Mouse (Mus musculus) kidney, postnatal 14 days (tissue): ENCODE results near the gene Wfdc6a.

ENCODE experiments used
- DNase-seq: peaks from one replicate; pipeline ENCODE4 v3.0.0; 2022; ENCODE audit warnings: mixed read lengths

The Wfdc6a gene

DNA sequence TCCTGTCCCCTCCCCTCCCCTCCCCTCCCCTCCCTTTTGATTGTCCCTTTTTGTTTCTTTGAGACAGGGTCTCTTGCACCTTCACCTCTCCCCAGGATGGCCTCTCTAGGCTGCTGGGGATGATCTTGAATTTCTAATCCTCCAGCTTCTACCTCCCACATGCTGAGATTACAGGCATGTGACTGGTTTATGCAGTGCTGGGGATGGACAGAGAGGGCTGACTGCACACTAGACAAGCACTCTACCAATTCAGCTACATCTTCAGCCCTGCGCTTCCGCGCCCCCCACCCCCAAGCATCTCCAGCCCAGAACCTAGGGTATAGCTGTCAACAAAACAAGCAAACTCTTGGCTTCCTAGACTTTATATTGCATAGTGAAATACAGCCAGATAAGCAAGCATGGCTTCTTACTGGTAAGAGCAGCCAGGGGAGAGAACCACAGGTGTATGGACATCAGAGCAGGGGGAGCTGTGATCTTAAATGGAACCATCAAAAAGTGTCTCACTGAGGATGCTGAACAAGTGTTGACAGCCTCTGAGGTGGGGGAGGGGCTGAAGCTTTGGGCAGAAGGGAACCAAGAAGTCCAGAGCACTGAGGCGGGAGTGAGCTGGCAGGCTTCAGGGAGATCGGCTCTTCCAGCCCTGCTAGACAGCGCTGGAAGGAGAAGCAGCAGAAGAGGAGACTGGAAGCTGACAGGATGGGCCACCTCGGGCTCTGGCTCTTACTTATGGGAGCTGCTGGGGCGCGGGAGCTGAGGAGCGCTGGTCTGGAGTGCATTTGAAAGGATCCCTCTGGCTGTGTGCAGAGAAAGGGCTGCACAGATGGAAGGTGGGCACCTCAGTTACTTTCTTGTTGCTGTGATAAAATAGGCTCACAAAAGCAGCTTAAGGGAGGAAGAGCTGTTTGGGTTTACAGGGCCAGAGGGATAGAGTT, 35.0 kb downstream of the Wfdc6a start:
- DNase-seq: no peak

DNA sequence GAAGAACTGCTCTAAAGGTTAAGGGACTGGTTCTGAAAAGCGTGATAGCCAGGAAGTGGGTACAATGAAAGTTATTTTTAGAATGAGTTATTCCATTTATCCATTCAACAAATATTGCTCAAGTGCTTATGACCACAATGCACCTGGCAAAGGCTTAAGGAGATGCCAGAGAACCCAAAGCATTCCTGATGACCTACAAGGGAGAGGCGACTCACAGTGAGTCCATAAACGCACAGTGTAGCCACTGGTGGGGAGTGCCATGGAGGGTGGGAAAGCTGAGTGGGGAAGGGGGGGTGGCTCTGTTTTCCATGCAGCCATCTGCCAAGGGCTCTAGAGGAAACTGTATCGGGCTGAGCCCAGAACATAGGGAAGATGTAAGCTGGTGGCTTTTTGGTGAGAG, 35.9 kb downstream of the Wfdc6a start:
- DNase-seq: no peak

DNA sequence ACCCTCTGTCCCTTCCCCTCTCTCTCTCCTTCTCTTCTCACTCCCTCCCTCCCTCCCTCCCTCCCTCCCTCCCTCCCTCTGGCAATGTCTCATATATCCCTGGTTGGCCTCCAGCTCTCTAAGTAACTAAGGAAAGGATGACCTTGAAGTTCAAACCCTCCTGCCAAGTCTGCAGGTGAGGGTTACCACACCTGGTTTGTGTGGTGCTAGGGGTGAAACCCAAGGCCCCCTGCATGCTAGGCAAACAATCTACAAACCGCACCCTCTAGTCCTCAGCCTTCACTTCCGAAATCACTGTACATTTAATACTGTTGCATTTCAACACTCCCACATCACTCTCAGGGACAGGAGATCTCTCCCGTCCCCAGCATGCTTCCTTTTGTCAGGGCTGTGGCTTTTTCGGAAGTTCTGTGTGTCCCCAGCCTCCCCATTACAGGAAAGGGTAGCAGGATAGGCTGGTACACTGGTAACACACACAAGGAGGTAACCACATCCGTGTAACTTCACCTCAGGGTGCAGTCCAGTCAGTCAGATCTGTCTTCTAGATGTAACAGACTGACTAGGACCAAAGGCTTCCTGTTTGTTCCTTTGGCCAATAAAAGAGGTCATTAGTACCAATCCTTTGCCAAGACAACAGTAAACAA, 40.7 kb downstream of the Wfdc6a start:
- no peak for DNase-seq

DNA sequence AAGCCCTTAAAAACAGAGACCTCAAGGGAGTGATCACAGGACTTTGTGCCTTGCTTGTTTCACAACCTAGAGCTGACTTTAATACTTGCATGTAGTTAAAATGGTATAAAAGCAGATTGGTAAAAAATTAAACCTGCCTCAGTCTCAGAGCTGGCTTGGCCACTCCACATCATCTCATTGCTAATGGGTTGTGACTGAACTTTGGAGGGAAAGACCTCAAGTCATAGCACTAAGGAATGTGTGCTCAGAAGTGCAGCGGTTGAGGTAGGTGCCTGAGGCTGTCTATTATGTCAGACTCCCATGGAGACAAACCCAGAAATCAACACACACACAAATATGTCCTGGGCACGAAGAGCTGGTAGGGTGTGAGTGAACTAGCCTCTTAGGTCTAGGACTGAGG, 41.5 kb downstream of the Wfdc6a start:
- DNase-seq: peak; percentile 68

DNA sequence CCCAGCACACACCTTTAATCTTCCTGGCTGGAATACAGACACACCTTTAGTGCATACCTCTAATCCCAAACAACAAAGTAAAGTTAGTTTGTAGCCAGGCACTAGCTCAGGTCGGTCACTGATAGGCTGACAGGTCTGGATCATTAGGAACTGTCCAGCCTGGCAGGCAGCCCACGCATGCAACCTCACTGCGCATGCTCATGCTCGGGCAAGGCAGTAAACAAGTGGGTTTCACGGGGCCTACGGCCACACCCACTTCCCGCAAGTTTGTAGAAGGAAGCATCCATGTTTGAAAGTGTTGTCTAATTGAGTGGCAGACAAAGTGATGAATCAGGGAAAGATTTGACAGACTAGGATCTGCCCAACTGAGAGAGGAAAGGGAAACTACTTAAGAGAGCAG, 42.6 kb downstream of the Wfdc6a start:
- DNase-seq: no peak

DNA sequence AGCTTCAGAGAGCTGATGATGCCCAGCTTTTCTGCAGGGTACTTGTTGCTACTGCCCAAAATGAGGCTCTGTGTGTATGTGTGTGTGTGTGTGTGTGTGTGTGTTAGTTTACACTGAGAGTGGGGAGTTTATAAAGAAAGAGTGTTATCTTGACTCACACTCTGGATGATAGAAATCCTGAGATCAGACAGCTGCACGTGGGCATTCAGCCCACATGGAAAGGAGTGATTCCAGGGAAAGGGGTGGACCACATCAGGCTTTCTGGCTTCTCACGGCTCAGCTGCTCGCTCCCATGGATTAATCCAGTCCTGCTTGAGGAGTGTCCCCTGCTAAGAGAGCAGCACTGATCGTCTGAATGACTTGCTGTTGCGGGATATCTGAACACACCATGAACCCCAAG, 43.1 kb downstream of the Wfdc6a start:
- no peak for DNase-seq

DNA sequence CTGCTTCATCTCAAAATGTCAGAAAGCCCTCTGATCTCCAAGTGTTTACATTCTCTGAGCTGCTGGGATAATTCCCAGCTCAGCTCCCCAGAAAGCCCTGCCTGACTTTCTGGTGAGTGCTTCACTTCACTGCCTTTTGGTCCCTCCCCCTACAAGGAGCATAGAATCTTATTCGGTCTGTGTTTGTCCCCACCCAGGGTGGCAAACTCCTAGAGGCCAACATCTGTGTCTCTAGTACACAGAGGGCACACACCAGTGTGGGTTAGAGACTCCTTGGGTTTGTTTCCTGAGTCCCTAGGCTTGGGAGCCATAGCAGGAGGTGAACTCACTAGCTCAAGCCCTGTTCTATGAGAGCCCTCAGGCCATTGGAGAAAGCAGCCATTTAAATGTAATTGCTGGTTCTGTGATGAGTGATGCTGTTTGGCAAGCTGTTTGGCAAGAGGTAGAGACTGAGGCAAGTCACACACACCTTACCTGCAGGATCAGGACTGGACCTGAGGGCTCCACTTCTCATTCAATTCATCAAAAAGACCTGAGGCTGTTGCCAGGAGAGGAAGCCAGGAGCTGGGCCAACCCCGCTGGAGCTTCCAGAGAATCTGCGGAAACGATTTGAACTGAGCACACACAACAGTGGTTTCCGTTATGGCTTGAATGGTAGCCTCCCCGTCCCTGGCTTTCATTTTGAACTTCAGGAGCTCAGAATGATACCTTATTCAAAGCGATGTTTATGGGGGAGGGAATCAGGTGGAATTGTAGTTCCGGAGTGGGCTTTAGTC, 44.4 kb downstream of the Wfdc6a start:
- peak; percentile 31 for DNase-seq

DNA sequence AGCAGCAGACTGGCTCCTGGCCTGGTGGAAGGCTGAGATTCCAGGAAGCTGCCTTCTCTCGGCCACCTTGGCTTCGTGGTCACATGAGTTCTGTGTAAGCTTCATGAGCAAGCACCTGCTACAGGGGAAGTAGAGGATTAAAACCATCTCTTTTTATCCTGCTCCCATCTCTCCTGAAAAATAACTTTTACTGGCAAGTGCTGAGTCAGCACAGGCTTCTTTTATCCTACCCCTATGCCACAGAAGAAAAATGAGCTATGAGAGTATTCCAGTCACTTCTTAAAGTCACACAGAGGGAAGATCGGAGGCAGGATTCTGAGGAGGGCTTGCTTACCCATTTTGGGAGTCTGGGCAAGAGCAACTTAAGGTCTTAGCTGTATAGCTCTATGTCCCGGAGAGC, 48.2 kb downstream of the Wfdc6a start:
- DNase-seq: no peak

DNA sequence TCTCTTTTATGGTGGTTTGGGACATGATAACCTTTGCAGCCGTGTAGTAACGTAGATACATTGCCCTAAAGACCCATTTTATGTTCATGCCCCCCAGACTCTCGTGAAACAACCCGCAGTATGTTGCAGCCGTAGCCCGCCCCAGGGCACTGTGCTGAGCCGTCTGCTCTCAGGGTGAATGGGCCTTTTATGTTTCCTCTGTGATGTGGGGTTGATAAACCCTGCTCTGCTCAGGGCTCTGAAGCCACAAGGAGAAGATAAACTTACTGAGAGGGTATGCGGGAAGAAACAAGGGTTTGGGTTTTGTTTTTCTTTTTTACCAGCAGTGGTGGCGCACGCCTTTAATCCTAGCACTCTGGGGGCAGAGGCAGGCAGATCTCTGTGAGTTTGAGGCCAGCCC, 50.9 kb downstream of the Wfdc6a start:
- no peak for DNase-seq

DNA sequence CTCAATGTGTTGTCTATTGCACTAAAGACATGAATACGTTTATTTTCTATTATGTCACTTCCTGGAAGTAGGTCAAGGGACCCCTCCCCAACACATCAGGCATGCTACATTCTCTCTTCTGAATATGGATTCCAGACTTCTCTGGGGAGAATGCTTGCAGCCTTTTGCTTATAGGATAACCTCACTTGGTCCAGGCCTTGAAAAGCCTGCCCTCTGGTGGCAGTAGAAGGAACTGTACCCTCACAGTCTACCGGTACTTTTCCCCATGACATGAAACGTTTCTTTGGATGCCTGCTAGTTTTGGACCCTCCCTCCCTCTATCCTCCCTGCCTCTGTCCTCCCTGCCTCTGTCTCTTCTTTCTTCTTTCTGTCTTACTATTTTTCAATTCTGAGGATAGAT, 54.1 kb downstream of the Wfdc6a start:
- DNase-seq: peak; percentile 79
